Mouse (Mus musculus): Measurements from ENCODE around the gene Foxn3. TPM values are rescaled to one million over a fixed set of nuclear protein-coding genes. Genes with fewer than 3 reads are reported as not detected.

Foxn3 gene
- total RNA-seq, 2 experiments from 2014 or later, result 87.6 to 113 TPM

DNA sequence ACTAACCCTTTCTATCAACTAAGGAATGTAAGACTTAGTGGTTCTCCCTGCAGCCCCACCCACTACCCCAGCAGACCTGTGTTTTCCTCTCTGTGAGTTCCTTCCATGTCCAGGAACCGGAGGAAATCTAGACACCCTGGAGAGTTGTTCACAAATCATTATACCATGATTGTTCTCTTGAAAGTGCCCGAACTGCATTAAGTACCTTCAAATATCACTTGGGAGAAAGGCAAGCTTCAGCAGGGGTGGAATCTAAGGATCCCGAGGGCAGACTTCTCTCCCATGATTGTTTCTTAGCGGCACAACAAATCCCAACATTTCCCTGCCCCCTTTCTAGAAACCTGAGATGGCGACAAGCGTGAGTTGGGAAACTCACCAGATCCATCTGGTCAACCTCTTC is 247.5 kb downstream of the Foxn3 start:
- ATAC-seq (replicated peaks; ENCODE audit: low FRiP score, poor library complexity, severe bottlenecking), result no peak

DNA sequence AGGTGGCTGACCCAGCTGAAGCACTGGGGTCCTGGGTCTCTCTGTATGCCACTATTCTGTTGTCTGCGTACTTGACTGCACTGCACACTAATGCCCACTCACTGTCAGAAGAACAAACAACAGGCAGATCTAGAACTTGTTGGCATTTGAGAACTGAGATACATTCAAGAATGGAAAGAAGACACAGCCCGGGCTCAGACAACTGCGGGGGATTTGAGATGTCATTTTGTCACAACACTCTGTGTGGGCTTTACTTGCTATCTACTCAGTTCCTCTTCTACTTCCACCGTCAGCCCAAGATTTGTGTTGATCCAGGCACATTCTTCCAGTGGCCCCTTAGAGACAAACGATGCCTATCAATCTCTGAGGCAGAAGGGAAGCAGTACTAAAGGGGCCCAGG is 248.6 kb downstream of the Foxn3 start:
- ATAC-seq (replicated peaks; ENCODE audit: low FRiP score, poor library complexity, severe bottlenecking), result no peak

DNA sequence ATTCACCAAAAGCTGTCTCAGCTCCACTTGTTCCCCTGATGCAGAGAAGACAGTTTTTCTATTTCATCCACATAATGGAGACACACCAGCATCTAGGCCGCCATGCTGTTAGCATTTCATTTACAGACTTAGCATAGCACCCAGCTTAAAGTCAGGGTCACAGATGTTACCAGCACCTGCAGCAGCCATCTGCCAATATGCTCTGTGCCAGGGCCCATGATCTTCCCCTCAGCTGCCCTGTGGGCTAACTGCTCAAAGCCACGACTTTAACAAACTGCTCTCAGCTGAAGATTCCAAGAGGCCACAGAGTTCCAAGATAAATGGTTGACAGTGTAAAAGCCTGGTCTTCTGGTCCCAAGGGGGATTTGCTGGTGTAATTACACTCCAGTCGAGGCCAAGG is 252.1 kb downstream of the Foxn3 start:
- no peak for ATAC-seq (replicated peaks; ENCODE audit: low FRiP score, poor library complexity, severe bottlenecking)

DNA sequence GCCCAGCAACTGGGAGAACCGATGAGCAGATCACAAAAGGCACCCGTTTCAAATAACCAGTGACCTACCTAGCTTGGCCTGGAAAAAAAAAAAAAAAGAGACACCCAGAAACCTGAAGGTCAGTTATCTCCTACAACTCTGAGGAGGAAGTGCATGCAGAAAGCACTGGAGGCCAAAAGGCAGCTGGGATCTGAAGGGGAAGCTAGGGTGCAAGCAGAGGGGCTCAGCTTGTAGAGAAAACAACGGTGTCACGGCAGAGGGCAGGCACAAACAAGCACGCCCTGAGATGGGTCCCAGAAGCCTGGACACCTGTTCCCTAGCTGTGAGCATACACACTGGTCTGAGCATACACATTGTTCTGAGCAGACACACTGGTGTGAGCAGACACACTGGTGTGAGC is 253.4 kb downstream of the Foxn3 start:
- ATAC-seq (replicated peaks; ENCODE audit: low FRiP score, poor library complexity, severe bottlenecking), result no peak

DNA sequence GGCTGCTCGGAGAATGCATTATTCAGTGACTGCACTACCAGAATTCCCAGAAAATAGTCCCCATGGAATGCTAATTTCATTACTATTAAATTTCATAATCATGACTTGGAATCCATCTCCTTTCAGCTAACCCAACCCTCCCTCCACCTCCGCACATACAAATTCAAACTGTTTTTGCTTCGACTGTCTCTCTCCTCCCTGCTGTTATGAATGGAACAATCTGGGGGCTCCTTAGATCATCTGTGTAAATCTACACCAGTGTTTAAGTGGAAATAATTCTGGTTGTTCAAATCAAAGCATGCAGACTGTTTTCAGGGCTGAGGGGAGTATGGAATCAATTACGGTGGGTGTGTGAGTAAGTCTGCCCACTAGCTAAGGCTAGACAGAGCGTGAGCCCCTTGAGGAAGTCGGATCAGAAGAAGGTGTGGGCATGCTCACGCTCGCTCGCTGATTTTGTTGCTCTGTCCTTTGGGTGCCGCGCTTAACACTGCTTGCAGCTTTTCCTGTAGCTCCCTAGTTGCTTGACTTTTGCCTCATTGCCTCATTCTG is 254.8 kb downstream of the Foxn3 start:
- ATAC-seq (replicated peaks; ENCODE audit: low FRiP score, poor library complexity, severe bottlenecking), result no peak

DNA sequence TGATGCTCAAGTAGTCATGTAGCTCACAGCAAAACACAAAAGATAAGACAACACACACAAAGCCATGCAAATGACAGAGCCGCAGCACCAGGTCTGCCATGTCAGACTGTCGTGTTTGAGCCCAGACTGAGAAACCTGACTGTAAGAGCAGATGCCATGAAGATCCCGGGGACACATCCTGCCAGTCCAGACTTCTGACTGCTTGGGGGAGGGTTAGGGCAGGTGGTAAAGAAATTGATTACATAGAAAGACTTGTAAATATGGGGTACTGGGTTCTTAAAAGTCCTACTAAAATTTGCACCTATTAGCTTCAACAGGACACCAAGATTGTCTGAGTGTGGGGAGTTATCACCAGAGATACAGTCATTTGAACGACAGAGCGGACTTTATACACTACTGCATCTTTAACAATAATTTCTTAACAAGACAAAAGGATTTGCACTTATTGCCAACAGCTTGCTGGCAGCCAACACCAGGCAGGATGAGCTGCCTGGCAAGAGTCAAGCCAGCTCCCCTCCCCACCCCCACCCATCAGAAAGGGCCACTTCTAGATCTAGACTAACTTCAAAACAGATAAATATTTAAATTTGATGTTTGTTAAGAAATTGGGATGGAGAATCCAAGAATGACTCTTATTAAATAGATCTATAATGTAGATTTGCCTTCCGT is 256.7 kb downstream of the Foxn3 start:
- no peak for ATAC-seq (replicated peaks; ENCODE audit: low FRiP score, poor library complexity, severe bottlenecking)

DNA sequence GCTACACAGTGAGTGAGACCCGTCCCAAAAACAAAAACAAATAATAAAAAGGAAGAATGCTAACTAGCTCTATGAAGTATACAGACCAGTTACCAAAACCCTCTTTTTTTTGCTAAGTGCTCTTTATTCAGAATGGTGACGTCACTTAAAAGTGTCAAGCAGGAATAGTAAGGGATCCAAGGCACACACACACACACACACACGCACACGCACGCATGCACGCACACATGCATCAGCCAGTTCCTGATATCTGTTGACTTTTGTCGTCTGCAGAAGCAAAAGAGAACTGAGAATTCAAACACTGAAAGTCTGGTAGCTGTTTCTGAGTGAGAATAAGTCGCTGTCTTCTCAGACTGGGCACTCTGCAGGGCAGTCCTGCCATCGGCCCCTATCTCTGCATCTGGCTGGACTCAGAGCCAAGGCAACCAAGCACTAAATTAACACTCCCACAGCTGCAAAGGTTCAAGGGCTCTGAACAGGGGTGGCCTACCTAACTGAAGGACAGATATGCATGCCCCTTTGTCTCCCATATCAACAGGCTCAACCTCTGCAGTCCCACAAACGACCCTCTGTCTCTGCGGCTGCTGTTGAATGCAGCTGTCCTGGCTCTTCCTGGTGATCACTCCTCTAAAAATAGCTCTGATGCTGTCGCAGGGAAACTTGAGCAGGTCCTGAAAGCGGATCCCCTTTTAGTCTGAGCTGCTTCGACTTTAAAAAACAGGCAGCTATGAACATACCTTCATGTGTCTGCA is 257.4 kb downstream of the Foxn3 start:
- no peak for ATAC-seq (replicated peaks; ENCODE audit: low FRiP score, poor library complexity, severe bottlenecking)

GRCm38 (mm10) chr12:99305324-99305723 is 258.1 kb downstream of the Foxn3 start:
- no peak for ATAC-seq (replicated peaks; ENCODE audit: low FRiP score, poor library complexity, severe bottlenecking)

- no peak for ATAC-seq (replicated peaks; ENCODE audit: low FRiP score, poor library complexity, severe bottlenecking)
Observed at GRCm38 (mm10) chr12:99304056-99304455, 259.3 kb downstream of the Foxn3 start.

DNA sequence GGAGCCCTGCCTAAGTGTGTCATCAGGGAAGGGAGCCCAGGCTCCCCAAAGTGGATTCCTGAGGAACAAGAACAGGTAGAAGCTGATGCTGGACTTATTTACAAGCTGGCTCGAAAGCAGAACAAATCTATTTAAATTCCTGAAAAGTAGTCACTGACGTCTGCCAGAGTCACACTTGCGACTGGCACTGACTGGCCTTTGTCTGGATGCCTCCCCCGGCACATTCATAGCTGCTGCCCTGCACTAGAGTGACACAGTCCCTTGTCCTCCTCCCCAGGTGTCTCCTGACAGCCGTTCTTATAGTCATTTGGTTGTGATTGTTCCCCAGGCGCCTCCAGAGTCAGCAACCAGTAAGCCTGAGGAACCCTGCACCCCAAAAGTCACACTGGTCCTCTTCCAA is 259.8 kb downstream of the Foxn3 start:
- ATAC-seq (replicated peaks; ENCODE audit: low FRiP score, poor library complexity, severe bottlenecking), result no peak

GRCm38 (mm10) chr12:99299900-99300299 is 263.5 kb downstream of the Foxn3 start:
- ATAC-seq (replicated peaks; ENCODE audit: low FRiP score, poor library complexity, severe bottlenecking), result no peak

DNA sequence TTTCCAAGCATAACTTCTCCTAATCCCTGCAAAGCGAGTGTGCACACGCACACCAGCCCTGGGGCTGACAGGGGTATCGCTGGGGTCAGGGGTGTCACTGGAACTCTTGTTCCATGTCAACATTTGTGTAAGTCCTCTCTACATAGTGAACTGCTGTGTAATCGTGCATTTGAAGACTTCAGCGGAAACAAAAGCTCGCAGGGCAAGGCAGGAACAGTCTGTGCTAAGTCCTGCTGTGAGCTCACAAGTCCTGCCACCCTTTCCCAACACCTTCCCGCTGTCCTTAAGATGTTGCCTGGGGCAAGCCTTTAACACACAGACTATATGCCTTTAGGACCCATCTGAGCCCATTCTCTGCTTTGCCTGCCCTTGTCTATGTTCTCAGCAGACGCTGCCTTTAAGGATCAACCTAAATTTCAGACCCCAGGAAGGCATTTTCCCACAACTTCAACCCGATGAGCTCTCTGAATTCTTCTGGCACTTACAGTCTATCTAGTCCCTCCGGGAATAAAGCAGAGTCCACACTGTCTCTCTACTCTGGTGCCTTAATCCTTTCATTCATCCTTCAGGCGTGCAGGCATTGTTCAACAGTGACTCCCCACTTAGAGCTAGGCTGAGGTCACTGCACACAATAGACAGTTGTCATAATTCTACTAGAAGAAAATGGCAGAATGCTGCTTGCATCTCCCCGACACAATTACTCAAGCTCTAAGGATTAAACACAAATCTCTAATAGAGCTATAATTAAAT is 264.4 kb downstream of the Foxn3 start:
- ATAC-seq (replicated peaks; ENCODE audit: low FRiP score, poor library complexity, severe bottlenecking), result no peak

GRCm38 (mm10) chr12:99298242-99298641 is 265.1 kb downstream of the Foxn3 start:
- ATAC-seq (replicated peaks; ENCODE audit: low FRiP score, poor library complexity, severe bottlenecking), result no peak

GRCm38 (mm10) chr12:99297792-99298191 is 265.6 kb downstream of the Foxn3 start:
- no peak for ATAC-seq (replicated peaks; ENCODE audit: low FRiP score, poor library complexity, severe bottlenecking)

DNA sequence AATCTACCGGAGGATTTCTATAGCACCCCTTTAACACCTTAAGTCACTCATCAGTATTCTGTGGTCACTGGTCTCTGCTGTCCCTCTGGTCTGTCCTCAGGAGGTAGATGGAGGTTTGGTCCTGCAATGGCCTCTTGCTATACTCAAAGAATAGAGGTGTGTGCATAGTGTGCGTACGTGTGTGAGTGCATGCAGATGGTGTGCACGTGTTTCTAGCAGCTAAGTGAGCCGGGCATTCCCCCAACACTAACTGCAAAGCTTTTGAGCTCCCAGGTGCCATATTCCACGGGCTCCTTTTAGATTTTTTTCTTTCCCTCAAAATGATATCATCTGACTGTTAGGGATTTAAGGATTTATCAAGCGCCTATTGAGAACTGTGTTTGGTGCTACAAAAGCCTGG is 269.9 kb downstream of the Foxn3 start:
- no peak for ATAC-seq (replicated peaks; ENCODE audit: low FRiP score, poor library complexity, severe bottlenecking)

DNA sequence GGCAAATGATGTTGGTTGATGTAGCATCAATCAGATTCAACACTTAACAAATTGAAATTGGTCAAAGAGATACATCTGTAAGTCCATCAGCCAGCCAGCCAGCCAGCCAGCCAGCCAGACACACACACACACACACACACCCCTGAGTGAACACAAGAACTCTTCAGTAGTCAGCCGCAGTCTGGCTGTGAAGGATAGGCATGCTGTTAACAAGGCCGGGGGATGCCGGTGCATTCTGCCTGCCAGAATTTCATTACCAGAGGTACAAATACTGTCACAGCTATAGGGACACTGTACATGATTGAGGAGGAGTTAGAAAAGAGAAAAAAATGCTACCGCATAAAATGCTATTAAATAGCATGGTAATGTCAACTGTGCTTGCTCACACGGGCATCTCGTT is 271.2 kb downstream of the Foxn3 start:
- no peak for ATAC-seq (replicated peaks; ENCODE audit: low FRiP score, poor library complexity, severe bottlenecking)

DNA sequence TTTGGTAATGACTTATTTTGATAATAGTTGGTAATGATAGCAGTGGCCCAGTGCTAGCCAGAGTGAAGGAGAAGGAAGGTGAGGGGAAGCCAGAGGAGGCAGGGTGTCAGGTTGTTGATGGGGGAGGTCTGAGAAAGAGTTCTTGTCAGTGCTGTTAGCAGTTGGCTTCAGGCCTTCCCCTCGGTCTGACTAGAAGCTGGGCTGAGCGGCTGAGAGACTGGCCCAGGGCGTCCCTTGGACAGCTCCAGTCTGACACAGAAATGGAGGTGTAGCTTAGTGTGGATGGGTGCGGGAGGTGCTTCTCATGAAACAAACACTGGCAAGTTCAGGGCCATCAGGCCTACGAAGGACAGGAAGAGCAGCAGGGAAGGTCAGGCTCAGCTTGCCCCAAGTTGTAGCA is 276.3 kb downstream of the Foxn3 start:
- no peak for ATAC-seq (replicated peaks; ENCODE audit: low FRiP score, poor library complexity, severe bottlenecking)

- ATAC-seq (replicated peaks; ENCODE audit: low FRiP score, poor library complexity, severe bottlenecking), result no peak
Observed at GRCm38 (mm10) chr12:99286662-99287061, 276.7 kb downstream of the Foxn3 start.

DNA sequence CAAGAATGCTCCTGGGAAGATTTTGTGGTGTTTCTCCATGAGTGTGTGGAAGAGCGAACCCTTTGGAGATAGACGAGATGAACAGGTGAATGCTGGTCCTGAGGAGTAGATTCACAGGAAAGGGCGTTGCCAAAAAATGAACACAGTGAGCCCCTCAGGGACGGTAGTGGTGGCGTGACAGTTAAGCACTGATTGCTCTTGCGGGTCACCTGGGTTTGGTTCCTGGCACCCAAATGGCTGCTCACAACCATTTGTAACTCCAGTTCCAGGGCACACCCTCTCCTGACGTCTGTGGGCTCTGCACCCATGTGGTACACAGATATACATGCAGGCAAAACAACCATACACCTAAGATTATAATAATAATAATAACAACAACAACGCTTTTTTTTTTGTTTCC is 277.7 kb downstream of the Foxn3 start:
- no peak for ATAC-seq (replicated peaks; ENCODE audit: low FRiP score, poor library complexity, severe bottlenecking)

DNA sequence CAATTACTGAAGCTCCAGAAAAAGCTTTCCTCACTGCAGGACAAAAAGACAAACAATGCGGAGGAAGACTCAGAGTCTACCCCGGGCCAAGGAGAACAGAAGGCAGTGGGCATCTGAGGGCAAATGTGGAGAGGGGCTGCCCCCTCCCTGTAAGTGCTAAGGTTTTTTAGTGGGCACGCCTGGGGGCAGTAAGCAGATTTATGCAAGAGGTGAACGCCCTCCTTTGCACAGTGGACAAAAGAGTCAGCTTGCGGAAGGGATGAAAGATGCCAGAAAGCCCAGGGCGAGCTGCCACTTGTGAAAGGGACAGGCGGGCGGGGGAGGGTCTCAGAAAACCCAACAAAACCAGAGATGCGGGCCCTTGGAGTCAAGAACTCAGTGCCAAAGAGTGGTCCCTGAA is 278.2 kb downstream of the Foxn3 start:
- ATAC-seq (replicated peaks; ENCODE audit: low FRiP score, poor library complexity, severe bottlenecking), result no peak

All from erythroblast, adult 5-6 weeks (primary cell).